Mouse (Mus musculus) hindbrain, embryonic 10.5 days (tissue): ENCODE results near the gene Elp4. TPM values are rescaled to one million over a fixed set of nuclear protein-coding genes. Genes with fewer than 3 reads are reported as not detected.

ENCODE experiments used
- DNase-seq: peaks from one replicate; pipeline ENCODE4 v3.0.0-alpha.2; 2017; ENCODE audit warnings: low spot score
- H3K27ac ChIP-seq: fragments of 300-500 bp; sonication (generic); 2 replicates; pipeline ENCODE4 v1.5.1; 2016; ENCODE audit warnings: mild to moderate bottlenecking, moderate library complexity
- H3K27me3 ChIP-seq: fragments of 300-500 bp; sonication (generic); 2 replicates; pipeline ENCODE4 v1.6.1; 2016; ENCODE audit warnings: mild to moderate bottlenecking; ENCODE audit not compliant: poor library complexity, insufficient read depth, severe bottlenecking
- H3K36me3 ChIP-seq: fragments of 300-500 bp; sonication (generic); 2 replicates; pipeline ENCODE4 v1.6.1; 2016; ENCODE audit warnings: mild to moderate bottlenecking, moderate library complexity
- H3K4me1 ChIP-seq: fragments of 300-500 bp; sonication (generic); replicated peaks from 2 replicates; pipeline ENCODE4 v1.6.1; 2016; ENCODE audit warnings: mild to moderate bottlenecking
- H3K4me3 ChIP-seq: fragments of 300-500 bp; sonication (generic); 2 replicates; pipeline ENCODE4 v1.5.1; 2016; ENCODE audit warnings: mild to moderate bottlenecking, moderate library complexity
- H3K9me3 ChIP-seq: fragments of 300-500 bp; sonication (generic); 2 replicates; pipeline ENCODE4 v1.6.1; 2016; ENCODE audit warnings: mild to moderate bottlenecking, moderate library complexity
- WGBS: fragments of 180-500 bp; shearing (Covaris S2); methylation state at CpG from one replicate; pipeline ENCODE4 v1.1.7; 2016; 5-methylcytosine and 5-hydroxymethylcytosine counted together
- polyA plus RNA-seq: library from polyadenylated mRNA; unstranded; fragments of >200 nt; fragmentation: Nextera tagmentation; extraction: Ambion mirVana; gene quantifications from 2 replicates; pipeline ENCODE4 v1.2.1, GENCODE M21; 2016

Gene Elp4
- polyA plus RNA-seq, 1 experiment from 2014 or later: 49.8 TPM

GRCm38 (mm10) chr2:105801536-105801935 is 102.8 kb downstream of the Elp4 start:
- Histone ChIP-seq H3K27me3 (no peaks in the 10 kb centered on the region), H3K4me3 (no peak overlapping the region), H3K27ac (no peak overlapping the region), H3K4me1 (0 out of 2 replicates have a peak, but pooled peaks cover 4% of the 10 kb centered on the region), H3K9me3 (no peaks in the 10 kb centered on the region), H3K36me3 (no peaks in the 10 kb centered on the region)
- WGBS: 85% methylated on average over 6 of the region's 6 CpGs
- DNase-seq: no peak

DNA sequence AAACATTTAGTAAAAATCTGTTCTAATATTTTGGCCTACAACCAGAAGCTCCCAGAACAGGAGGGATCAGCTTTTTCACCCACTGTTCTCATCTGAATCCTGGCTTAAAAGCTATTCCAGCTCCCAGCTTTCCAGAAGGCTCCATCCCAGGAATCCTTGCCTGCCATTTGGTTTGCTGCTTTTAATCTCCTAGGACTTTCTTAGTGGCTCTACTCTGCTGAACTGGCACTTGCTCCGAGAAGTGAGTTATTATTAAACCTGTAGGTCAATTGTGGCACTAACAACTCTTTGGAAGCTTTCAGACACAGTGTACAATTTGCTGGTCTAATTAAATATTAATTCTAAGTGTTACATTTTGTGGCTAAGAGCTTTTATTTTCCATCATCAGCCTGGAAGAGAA is 103.7 kb downstream of the Elp4 start:
- H3K4me3 ChIP-seq: no peak overlapping the region
- H3K27me3 ChIP-seq: no peaks in the 10 kb centered on the region
- no peaks in the 10 kb centered on the region for H3K36me3 ChIP-seq
- 68% methylated on average over 1 of the region's 1 CpGs for WGBS
- H3K9me3 ChIP-seq: no peaks in the 10 kb centered on the region
- peaks cover 11% of the 10 kb centered on the region; the same call in 1 of the 2 replicates for H3K4me1 ChIP-seq
- no peak for DNase-seq
- H3K27ac ChIP-seq: no peak overlapping the region

DNA sequence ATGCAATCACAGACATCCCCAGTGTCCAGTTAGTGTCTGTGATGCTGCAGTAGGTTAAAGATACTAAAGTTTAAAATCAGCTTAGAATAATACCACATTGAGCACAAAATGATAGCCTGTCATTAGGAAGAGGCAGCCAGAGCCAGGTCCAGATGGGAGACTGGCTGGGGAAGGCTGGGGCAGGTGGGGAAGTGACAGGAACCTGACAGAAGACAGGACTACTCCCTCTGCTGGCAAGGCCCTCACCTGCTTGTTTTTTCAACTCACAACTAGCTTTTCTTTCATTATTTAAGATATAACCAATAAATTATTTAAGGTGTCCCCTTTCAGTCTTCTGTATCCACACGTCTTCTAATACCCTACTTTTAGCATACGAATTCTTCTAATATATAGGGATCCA is 104.5 kb downstream of the Elp4 start:
- WGBS: 63% methylated on average over 2 of the region's 2 CpGs
- no peaks in the 10 kb centered on the region for H3K27me3 ChIP-seq
- H3K36me3 ChIP-seq: no peaks in the 10 kb centered on the region
- peak; percentile 16 for DNase-seq
- H3K27ac ChIP-seq: no peak overlapping the region
- H3K9me3 ChIP-seq: no peaks in the 10 kb centered on the region
- H3K4me1 ChIP-seq: peaks cover 11% of the 10 kb centered on the region; the same call in 1 of the 2 replicates
- H3K4me3 ChIP-seq: no peak overlapping the region

DNA sequence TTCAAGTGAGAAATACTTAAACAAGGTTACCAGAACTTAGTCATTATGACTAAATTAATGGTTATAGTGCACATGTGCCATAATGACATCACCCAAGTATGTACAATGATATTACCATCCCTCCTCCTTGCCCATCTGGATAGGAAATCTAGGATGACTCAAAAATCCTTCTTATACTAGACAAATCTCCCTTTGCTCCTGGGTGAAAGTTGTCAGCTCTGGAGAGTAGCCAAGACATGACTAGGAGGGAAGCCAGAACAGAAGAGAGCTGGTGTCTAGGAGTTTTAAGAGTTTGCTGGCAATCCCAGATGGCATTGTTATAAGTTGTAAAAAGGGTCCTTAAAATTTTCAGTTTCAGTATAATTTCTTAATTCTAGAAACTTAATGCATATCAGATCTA is 106.5 kb downstream of the Elp4 start:
- H3K27me3 ChIP-seq: no peaks in the 10 kb centered on the region
- no peaks in the 10 kb centered on the region for H3K9me3 ChIP-seq
- no peaks in the 10 kb centered on the region for H3K36me3 ChIP-seq
- H3K4me3 ChIP-seq: no peak overlapping the region
- H3K27ac ChIP-seq: no peak overlapping the region
- no peak for DNase-seq
- H3K4me1 ChIP-seq: peaks cover 7% of the 10 kb centered on the region; the same call in 1 of the 2 replicates

DNA sequence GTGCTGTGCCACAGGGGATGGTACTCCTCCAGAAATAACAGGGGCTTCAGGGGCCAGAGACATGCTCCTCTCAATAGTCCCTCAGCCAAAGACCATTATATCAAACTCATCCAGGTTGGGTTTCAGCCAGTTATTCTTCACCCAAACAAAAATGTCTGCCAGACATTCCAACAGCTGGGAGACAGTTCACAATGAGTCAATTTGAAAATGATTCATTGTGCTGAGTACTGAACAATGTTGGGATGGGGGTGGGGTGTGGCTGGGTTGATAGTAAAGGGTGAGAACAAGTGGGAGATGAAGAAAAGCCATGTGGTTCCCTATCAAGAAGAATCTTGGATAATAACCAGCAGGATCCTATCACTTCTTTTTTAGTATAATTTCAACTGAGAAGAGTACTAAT is 108.3 kb downstream of the Elp4 start:
- H3K4me1 ChIP-seq: peaks cover 11% of the 10 kb centered on the region; the same call in 1 of the 2 replicates
- no peak overlapping the region for H3K27ac ChIP-seq
- no peak overlapping the region for H3K4me3 ChIP-seq
- no peaks in the 10 kb centered on the region for H3K36me3 ChIP-seq
- DNase-seq: no peak
- no peaks in the 10 kb centered on the region for H3K9me3 ChIP-seq
- no peaks in the 10 kb centered on the region for H3K27me3 ChIP-seq

GRCm38 (mm10) chr2:105792339-105793120 is 111.8 kb downstream of the Elp4 start:
- 82% methylated on average over 12 of the region's 12 CpGs for WGBS
- DNase-seq: no peak
- no peak overlapping the region for H3K4me3 ChIP-seq
- no peaks in the 10 kb centered on the region for H3K9me3 ChIP-seq
- H3K27me3 ChIP-seq: peaks cover 10% of the 10 kb centered on the region; the same call in 1 of the 2 replicates
- H3K36me3 ChIP-seq: no peaks in the 10 kb centered on the region
- peaks cover 12% of the 10 kb centered on the region; the same call in 1 of the 2 replicates for H3K4me1 ChIP-seq
- no peak overlapping the region for H3K27ac ChIP-seq

GRCm38 (mm10) chr2:105789936-105790335 is 114.4 kb downstream of the Elp4 start:
- 91% methylated on average over 1 of the region's 1 CpGs for WGBS
- Histone ChIP-seq H3K27me3 (peaks cover 10% of the 10 kb centered on the region; the same call in 1 of the 2 replicates), H3K27ac (no peak overlapping the region)

GRCm38 (mm10) chr2:105787726-105788125 is 116.6 kb downstream of the Elp4 start:
- Histone ChIP-seq H3K9me3 (no peaks in the 10 kb centered on the region), H3K4me3 (no peak overlapping the region), H3K27ac (no peak overlapping the region), H3K4me1 (0 out of 2 replicates have a peak, but pooled peaks cover 4% of the 10 kb centered on the region), H3K36me3 (no peaks in the 10 kb centered on the region), H3K27me3 (peaks cover 17% of the 10 kb centered on the region)
- 80% methylated on average over 4 of the region's 4 CpGs for WGBS
- no peak for DNase-seq

More at GRCm38 (mm10) chr2:105789936-105790335, 114.4 kb downstream of the Elp4 start:
- Histone ChIP-seq H3K9me3 (no peaks in the 10 kb centered on the region), H3K4me3 (no peak overlapping the region), H3K4me1 (0 out of 2 replicates have a peak, but pooled peaks cover 5% of the 10 kb centered on the region), H3K36me3 (no peaks in the 10 kb centered on the region)
- no peak for DNase-seq

DNA sequence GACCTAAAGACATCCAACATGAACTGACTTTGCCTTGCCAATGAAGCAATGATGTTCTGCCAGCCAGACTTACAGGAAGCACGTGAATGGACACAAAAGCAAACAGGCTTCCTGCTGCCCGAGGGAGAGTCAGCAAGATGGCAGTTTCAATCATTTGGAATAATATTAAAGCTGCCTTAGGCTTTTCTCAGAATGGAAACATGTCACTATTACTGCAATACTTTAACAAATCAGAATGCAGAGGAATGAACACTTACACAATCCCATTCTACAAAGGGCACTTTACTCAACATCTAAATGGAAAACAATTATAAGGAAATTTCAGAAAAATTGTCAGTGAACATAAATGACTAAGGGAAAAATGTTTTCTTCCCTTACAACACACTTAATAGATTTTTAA is 117.4 kb downstream of the Elp4 start:
- WGBS: 43% methylated on average over 2 of the region's 2 CpGs
- no peak overlapping the region for H3K27ac ChIP-seq
- H3K4me1 ChIP-seq: 0 out of 2 replicates have a peak, but pooled peaks cover 2% of the 10 kb centered on the region
- no peaks in the 10 kb centered on the region for H3K36me3 ChIP-seq
- no peak overlapping the region for H3K4me3 ChIP-seq
- H3K27me3 ChIP-seq: peaks cover 23% of the 10 kb centered on the region
- H3K9me3 ChIP-seq: no peaks in the 10 kb centered on the region
- DNase-seq: no peak

DNA sequence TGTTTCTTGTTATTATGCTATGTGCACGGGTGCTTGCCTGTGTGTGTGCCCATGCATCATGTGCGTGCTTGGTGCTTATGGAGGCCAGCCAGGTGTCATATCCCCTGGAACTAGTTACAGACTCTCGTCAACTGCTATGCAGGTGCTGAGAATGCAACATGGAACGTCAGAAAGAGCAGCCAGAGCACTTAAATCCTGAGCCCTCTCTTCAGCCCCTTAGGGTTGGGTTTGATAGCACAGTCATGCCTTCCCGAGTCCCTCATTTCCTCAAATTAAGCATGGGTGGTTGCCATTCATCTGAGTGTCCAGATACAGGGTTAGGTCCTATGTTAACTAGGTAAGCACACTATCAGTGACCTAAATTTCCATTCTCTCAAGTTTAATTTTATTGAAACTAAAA is 121.5 kb downstream of the Elp4 start:
- Histone ChIP-seq H3K27ac (no peak overlapping the region), H3K36me3 (no peaks in the 10 kb centered on the region), H3K9me3 (no peaks in the 10 kb centered on the region), H3K4me1 (peaks cover 5% of the 10 kb centered on the region; the same call in 1 of the 2 replicates), H3K4me3 (no peak overlapping the region), H3K27me3 (peaks cover 34% of the 10 kb centered on the region)
- WGBS: 84% methylated on average over 5 of the region's 5 CpGs
- no peak for DNase-seq

GRCm38 (mm10) chr2:105780739-105781138 is 123.6 kb downstream of the Elp4 start:
- 54% methylated on average over 1 of the region's 1 CpGs for WGBS
- no peak for DNase-seq
- Histone ChIP-seq H3K4me1 (peaks cover 5% of the 10 kb centered on the region; the same call in 1 of the 2 replicates), H3K4me3 (no peak overlapping the region), H3K9me3 (no peaks in the 10 kb centered on the region), H3K27me3 (peaks cover 52% of the 10 kb centered on the region), H3K27ac (no peak overlapping the region), H3K36me3 (no peaks in the 10 kb centered on the region)

DNA sequence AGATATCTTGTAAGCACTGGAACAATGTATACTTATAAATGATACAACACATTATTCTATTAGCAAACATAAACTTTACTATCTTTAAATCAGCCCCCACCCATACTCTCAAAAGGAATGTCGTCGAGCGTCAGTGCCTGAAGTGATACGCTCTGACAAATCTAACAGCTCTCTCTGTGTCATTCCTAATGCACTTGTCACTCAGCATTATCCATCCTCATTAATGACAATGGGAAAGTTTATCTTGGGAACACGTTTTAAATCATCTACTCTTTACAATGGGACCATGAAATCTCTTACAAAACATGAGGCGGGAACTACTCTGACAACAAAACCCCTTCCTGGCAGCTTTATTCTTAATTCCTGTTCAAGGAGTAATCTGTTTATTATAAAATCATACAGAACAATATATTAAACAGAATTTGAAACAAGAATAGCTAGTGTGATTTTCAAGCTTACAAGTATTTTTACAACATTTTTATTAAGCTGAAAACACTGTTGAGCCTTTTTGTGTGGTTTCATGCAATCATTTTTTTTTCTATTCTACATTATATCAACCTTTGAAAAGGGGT is 125.0 kb downstream of the Elp4 start:
- Histone ChIP-seq H3K27ac (no peak overlapping the region), H3K36me3 (no peaks in the 10 kb centered on the region), H3K27me3 (peaks cover 57% of the 10 kb centered on the region), H3K4me1 (peaks cover 5% of the 10 kb centered on the region; the same call in 1 of the 2 replicates), H3K9me3 (no peaks in the 10 kb centered on the region), H3K4me3 (no peak overlapping the region)
- DNase-seq: no peak
- WGBS: 20% methylated on average over 6 of the region's 6 CpGs

GRCm38 (mm10) chr2:105771314-105771713 is 133.1 kb downstream of the Elp4 start:
- no peak overlapping the region for H3K4me3 ChIP-seq
- peaks cover 9% of the 10 kb centered on the region; the same call in 1 of the 2 replicates for H3K9me3 ChIP-seq
- H3K36me3 ChIP-seq: peaks cover 5% of the 10 kb centered on the region; the same call in 1 of the 2 replicates
- no peak overlapping the region for H3K27ac ChIP-seq
- no peak for DNase-seq
- H3K27me3 ChIP-seq: peaks cover 8% of the 10 kb centered on the region; the same call in 1 of the 2 replicates
- H3K4me1 ChIP-seq: no peaks in the 10 kb centered on the region
- WGBS: 92% methylated on average over 3 of the region's 3 CpGs
